Mouse (Mus musculus): ENCODE results near the gene Mt2. TPM values are rescaled to one million over a fixed set of nuclear protein-coding genes. Genes with fewer than 3 reads are reported as not detected.

Mt2 gene
- polyA plus RNA-seq, 1 experiment, result 21.0 TPM

GRCm38 (mm10) chr8:94184357-94184843 lies 11.9 kb downstream of the Mt2 start:
- 59% methylated on average over 12 of the region's 12 CpGs for WGBS
- Histone ChIP-seq H3K27me3 (ENCODE audit: control insufficient read depth, insufficient read depth, low read length) (peaks cover 10% of the 10 kb centered on the region; the same call in 1 of the 2 replicates), H3K27ac (ENCODE audit: control insufficient read depth, insufficient read depth, low read length) (no peak overlapping the region), H3K36me3 (ENCODE audit: control insufficient read depth, insufficient read depth, low read length) (no peaks in the 10 kb centered on the region), H3K4me3 (ENCODE audit: control insufficient read depth, insufficient read depth, low read length) (no peak overlapping the region), H3K4me1 (replicated peaks; ENCODE audit: control insufficient read depth, insufficient read depth, low read length) (peaks cover 10% of the 10 kb centered on the region; the same call in 1 of the 2 replicates)
- TF ChIP-seq POLR2A (IDR thresholded peaks at IDR 0.05; ENCODE audit: control insufficient read depth, extremely low read depth, insufficient read depth, low read length, poor library complexity) (no peak), CTCF (IDR thresholded peaks at IDR 0.05; ENCODE audit: borderline replicate concordance, control insufficient read depth, extremely low read depth, insufficient read depth, low read length, poor library complexity) (no peak)
- no peak for DNase-seq

GRCm38 (mm10) chr8:94185791-94186190 lies 13.3 kb downstream of the Mt2 start:
- no peak overlapping the region for H3K4me3 ChIP-seq (ENCODE audit: control insufficient read depth, insufficient read depth, low read length)
- peaks cover 10% of the 10 kb centered on the region; the same call in 1 of the 2 replicates for H3K4me1 ChIP-seq (replicated peaks; ENCODE audit: control insufficient read depth, insufficient read depth, low read length)
- 58% methylated on average over 6 of the region's 6 CpGs for WGBS
- no peak for DNase-seq
- no peaks in the 10 kb centered on the region for H3K36me3 ChIP-seq (ENCODE audit: control insufficient read depth, insufficient read depth, low read length)
- H3K27ac ChIP-seq (ENCODE audit: control insufficient read depth, insufficient read depth, low read length), result no peak overlapping the region
- H3K27me3 ChIP-seq (ENCODE audit: control insufficient read depth, insufficient read depth, low read length), result peaks cover 3% of the 10 kb centered on the region; the same call in 1 of the 2 replicates
- TF ChIP-seq CTCF (IDR thresholded peaks at IDR 0.05; ENCODE audit: borderline replicate concordance, control insufficient read depth, extremely low read depth, insufficient read depth, low read length, poor library complexity) (no peak), POLR2A (IDR thresholded peaks at IDR 0.05; ENCODE audit: control insufficient read depth, extremely low read depth, insufficient read depth, low read length, poor library complexity) (no peak)

- H3K27me3 ChIP-seq (ENCODE audit: control insufficient read depth, insufficient read depth, low read length), result peaks cover 3% of the 10 kb centered on the region; the same call in 1 of the 2 replicates
- peak; percentile 77 for DNase-seq
These were observed 14.1 kb downstream of the Mt2 start for GRCm38 (mm10) chr8:94186542-94186941.

DNA sequence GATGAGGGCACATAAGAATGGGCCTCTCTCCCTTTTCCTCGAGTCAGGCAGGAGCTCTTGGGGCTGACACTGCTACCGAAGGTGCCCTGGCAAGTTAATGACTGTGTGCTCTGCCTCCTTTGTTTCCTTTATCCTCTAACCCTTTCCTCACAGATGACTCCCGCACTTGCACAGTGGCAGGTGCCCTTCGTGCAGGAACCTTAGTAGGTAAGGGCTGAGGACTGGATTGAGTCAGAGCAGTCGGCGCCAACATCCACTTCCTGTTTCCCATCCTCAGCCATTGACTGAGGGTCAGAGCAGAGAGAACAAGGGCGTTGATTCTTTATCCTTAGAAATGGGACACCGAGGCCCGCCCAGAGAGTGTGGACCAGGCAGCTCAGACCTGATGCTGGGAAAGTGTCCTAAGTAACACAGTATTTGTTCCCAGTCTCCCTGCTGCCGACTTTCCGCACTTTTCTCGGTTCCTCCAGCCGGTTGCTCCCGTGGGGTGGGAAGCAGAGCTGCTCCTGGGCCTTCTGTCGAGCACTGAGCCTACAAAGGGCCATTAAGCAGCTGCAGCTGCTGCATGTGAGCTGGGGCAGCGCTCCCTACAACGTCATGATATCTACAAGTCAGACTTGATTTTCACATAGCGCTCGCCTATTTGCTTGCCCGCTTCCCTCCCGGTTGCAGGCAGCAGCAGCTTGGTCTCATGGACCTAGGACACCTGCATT lies 15.0 kb downstream of the Mt2 start:
- no peak overlapping the region for H3K27ac ChIP-seq (ENCODE audit: control insufficient read depth, insufficient read depth, low read length)
- peaks cover 3% of the 10 kb centered on the region; the same call in 1 of the 2 replicates for H3K27me3 ChIP-seq (ENCODE audit: control insufficient read depth, insufficient read depth, low read length)
- WGBS, result 42% methylated on average over 21 of the region's 21 CpGs
- TF ChIP-seq CTCF (IDR thresholded peaks at IDR 0.05; ENCODE audit: borderline replicate concordance, control insufficient read depth, extremely low read depth, insufficient read depth, low read length, poor library complexity) (no peak), POLR2A (IDR thresholded peaks at IDR 0.05; ENCODE audit: control insufficient read depth, extremely low read depth, insufficient read depth, low read length, poor library complexity) (no peak)
- no peak overlapping the region for H3K4me3 ChIP-seq (ENCODE audit: control insufficient read depth, insufficient read depth, low read length)
- peaks cover 15% of the 10 kb centered on the region for H3K4me1 ChIP-seq (replicated peaks; ENCODE audit: control insufficient read depth, insufficient read depth, low read length)
- H3K36me3 ChIP-seq (ENCODE audit: control insufficient read depth, insufficient read depth, low read length), result no peaks in the 10 kb centered on the region
- no peak for DNase-seq

More at GRCm38 (mm10) chr8:94186542-94186941, 14.1 kb downstream of the Mt2 start:
- H3K4me1 ChIP-seq (replicated peaks; ENCODE audit: control insufficient read depth, insufficient read depth, low read length), result peaks cover 15% of the 10 kb centered on the region
- no peak overlapping the region for H3K4me3 ChIP-seq (ENCODE audit: control insufficient read depth, insufficient read depth, low read length)
- 4% methylated on average over 17 of the region's 17 CpGs for WGBS
- no peaks in the 10 kb centered on the region for H3K36me3 ChIP-seq (ENCODE audit: control insufficient read depth, insufficient read depth, low read length)
- TF ChIP-seq CTCF (IDR thresholded peaks at IDR 0.05; ENCODE audit: borderline replicate concordance, control insufficient read depth, extremely low read depth, insufficient read depth, low read length, poor library complexity), result peak; percentile 64; the same call in 1 of the 2 replicates
- TF ChIP-seq POLR2A (IDR thresholded peaks at IDR 0.05; ENCODE audit: control insufficient read depth, extremely low read depth, insufficient read depth, low read length, poor library complexity), result no peak
- H3K27ac ChIP-seq (ENCODE audit: control insufficient read depth, insufficient read depth, low read length), result no peak overlapping the region

DNA sequence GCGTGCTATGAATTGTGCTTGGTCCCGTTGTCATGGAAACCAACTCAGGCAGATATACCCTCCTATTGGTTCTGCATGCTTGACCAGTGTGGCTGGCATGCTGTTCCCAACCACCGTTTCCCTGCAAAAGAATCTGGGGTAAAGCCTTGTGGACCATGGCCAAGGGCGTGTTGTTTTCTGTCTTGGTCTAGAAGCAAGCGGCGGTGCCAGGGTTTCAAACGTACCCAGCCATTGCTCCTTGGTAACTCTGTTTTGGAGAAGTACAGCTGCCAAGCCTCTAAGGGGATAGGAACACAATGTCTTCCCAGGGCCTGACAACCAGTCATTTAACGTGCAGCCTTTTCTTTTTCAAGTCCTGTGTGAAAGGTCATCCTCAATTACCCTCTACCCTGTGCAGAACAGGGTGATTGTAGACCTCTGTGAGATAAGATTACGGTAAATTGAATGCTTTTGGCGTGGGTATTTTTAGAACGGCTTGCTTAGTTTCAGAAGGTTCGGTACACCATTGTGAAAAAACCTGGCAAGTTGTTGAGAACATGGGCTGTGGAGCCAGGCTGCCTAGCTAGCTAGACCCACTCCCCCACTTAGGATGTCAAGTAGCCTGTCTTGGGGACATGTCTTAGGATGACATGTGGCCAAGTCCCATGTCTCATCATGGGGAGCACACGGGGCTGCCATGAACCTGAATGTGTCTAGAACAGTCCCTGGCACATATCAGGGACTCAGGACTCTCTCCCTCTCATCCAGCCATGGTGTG lies 17.0 kb downstream of the Mt2 start:
- Histone ChIP-seq H3K4me3 (ENCODE audit: control insufficient read depth, insufficient read depth, low read length) (no peak overlapping the region), H3K4me1 (replicated peaks; ENCODE audit: control insufficient read depth, insufficient read depth, low read length) (peaks cover 10% of the 10 kb centered on the region), H3K36me3 (ENCODE audit: control insufficient read depth, insufficient read depth, low read length) (no peaks in the 10 kb centered on the region), H3K27ac (ENCODE audit: control insufficient read depth, insufficient read depth, low read length) (no peak overlapping the region), H3K27me3 (ENCODE audit: control insufficient read depth, insufficient read depth, low read length) (peaks cover 3% of the 10 kb centered on the region; the same call in 1 of the 2 replicates)
- DNase-seq, result no peak
- TF ChIP-seq POLR2A (IDR thresholded peaks at IDR 0.05; ENCODE audit: control insufficient read depth, extremely low read depth, insufficient read depth, low read length, poor library complexity) (no peak), CTCF (IDR thresholded peaks at IDR 0.05; ENCODE audit: borderline replicate concordance, control insufficient read depth, extremely low read depth, insufficient read depth, low read length, poor library complexity) (no peak)
- 87% methylated on average over 13 of the region's 13 CpGs for WGBS

DNA sequence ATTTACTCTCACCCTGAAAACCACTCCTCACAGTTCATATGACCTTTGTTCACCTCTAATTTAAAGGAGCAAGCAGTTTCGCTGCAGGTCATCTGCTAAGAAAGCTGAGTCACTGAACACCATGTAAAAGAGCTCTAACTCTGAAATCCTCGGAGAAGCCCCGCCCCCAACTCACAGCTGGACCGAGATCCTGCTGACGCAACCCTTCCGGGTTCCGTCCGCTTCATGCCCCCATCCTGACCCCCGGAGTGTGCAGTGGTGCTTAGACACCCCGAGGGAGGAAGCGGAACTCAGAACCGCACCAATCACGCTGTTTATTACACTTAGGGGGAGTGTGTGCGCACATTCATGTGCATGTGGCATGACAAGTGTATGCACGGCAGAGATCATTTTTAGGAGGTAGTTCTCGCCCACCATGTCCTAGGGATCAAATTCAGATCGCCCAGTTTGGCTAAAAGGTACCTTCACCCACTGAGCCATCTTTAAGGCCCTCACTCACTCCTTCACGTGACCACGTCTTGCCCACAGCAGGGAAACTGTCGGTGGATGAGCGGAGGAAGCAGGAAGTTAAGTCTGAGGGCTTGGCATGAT lies 18.7 kb downstream of the Mt2 start:
- Histone ChIP-seq H3K27ac (ENCODE audit: control insufficient read depth, insufficient read depth, low read length) (no peak overlapping the region), H3K4me1 (replicated peaks; ENCODE audit: control insufficient read depth, insufficient read depth, low read length) (peaks cover 10% of the 10 kb centered on the region), H3K27me3 (ENCODE audit: control insufficient read depth, insufficient read depth, low read length) (peaks cover 3% of the 10 kb centered on the region; the same call in 1 of the 2 replicates), H3K36me3 (ENCODE audit: control insufficient read depth, insufficient read depth, low read length) (no peaks in the 10 kb centered on the region), H3K4me3 (ENCODE audit: control insufficient read depth, insufficient read depth, low read length) (peak overlapping the region; percentile 24)
- 6% methylated on average over 21 of the region's 21 CpGs for WGBS
- DNase-seq, result peak; percentile 74
- TF ChIP-seq CTCF (IDR thresholded peaks at IDR 0.05; ENCODE audit: borderline replicate concordance, control insufficient read depth, extremely low read depth, insufficient read depth, low read length, poor library complexity), result no peak
- TF ChIP-seq POLR2A (IDR thresholded peaks at IDR 0.05; ENCODE audit: control insufficient read depth, extremely low read depth, insufficient read depth, low read length, poor library complexity), result no peak

All from thymus, adult 2 months (tissue).